Mouse (Mus musculus) heart, postnatal 25 days (tissue): Measurements from ENCODE around the gene Bcl9l. TPM values are rescaled to one million over a fixed set of nuclear protein-coding genes. Genes with fewer than 3 reads are reported as not detected.

ENCODE experiments used
- DNase-seq: peaks from one replicate; pipeline ENCODE4 v3.0.0; 2022; ENCODE audit warnings: low spot score
- intact Hi-C: fragments of 180-260 bp; cut with DNase I; formaldehyde crosslinking; loops from one replicate; pipeline ENCODE4 v1.15.1; 2025
- total RNA-seq, 2 experiments: library from RNA; stranded (reverse); gene quantifications; 2 replicates each; pipeline ENCODE4 v1.2.3; 2021

Bcl9l gene
- total RNA-seq, 2 experiments from 2014 or later, result 44.9 to 57.6 TPM

DNA sequence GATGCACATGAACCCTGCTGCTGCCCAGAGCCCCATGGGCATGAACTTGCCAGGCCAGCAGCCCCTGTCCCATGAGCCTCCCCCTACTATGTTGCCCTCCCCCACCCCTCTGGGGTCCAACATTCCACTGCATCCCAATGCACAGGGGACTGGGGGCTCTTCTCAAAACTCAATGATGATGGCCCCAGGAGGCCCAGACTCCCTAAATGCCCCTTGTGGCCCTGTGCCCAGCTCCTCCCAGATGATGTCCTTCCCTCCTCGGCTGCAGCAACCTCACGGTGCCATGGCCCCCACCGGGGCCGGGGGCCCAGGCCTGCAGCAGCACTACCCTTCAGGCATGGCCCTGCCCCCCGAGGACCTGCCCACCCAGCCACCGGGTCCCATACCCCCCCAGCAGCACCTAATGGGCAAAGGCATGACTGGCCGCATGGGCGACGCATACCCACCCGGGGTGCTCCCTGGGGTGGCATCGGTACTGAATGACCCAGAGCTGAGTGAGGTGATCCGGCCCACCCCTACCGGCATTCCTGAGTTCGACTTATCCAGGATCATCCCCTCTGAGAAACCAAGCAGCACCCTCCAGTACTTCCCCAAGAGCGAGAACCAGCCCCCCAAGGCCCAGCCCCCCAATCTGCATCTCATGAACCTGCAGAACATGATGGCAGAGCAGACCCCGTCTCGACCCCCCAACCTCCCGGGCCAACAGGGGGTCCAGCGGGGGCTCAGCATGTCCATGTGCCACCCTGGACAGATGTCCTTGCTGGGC lies 26.3 kb downstream of the Bcl9l start:
- intact Hi-C loops, result no loop called here
- DNase-seq, result no peak

DNA sequence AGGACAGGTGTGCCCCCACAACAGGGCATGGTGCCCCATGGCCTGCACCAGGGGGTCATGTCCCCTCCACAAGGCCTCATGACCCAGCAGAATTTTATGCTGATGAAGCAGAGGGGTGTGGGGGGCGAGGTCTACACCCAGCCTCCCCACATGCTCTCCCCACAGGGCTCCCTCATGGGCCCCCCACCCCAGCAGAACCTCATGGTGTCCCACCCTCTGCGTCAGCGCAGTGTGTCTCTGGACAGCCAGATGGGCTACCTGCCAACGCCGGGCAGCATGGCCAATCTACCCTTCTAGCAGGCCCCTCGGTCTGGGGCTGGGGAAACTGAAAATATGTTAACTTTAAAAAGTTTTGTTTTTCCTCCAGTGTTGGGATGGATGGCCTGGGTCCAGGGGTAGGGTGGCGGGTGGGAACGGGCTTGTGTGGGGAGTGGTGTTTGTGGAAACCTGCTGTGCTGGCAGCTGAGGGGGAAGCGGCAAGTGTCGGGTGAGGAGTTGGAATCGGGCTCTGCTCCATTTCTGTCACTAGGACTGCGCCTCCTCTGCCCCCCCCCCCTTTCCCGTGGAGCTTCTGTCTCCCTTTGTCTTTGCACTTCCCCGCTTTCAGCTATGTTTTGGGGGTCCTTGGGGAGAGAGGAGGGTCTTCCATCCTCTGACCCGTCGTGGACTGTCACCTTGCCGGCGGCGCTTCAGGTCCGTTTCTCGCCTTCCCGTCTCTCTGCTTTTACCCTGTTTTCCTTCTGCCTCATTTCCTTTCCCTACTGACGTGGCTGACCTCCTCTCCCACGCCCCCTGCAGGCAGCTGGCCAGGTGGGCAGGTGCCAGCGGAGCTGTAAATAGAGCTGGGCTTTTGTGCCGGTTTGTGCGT lies 27.1 kb downstream of the Bcl9l start:
- intact Hi-C loops, result loop anchor here (5.0 kb wide), 2 partner anchors 32 to 98 kb away; no protein-coding TSS in a partner anchor

DNA sequence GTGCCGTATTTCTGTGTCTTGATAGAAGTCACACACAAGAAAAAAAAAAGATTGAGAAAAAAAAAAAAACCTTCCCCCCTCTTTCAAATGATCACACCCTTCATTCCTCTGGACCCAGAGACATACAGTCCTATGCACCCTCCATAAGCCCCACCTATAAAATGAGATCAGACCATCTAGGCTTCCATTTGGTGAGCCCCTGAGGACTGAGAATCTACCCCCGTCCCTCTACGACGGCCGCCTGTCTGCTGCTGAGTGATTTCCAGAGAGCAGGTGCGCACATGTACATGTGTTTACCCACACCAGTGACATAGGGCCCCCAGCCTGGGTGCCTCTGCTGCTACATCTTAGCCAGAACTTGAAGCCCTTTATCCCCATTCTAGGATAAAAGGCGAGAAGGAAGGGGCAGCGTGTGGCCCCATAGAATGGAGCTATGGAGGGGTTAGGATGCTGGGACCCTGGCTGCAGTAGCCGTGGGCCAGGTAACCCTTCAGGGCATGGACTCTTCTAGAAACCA lies 27.8 kb downstream of the Bcl9l start:
- intact Hi-C loops, result loop anchor here (5.0 kb wide), 2 partner anchors 33 to 97 kb away; no protein-coding TSS in a partner anchor
- DNase-seq, result no peak

More for the DNA sequence above, 27.1 kb downstream of the Bcl9l start:
- peak; percentile 86 for DNase-seq

DNA sequence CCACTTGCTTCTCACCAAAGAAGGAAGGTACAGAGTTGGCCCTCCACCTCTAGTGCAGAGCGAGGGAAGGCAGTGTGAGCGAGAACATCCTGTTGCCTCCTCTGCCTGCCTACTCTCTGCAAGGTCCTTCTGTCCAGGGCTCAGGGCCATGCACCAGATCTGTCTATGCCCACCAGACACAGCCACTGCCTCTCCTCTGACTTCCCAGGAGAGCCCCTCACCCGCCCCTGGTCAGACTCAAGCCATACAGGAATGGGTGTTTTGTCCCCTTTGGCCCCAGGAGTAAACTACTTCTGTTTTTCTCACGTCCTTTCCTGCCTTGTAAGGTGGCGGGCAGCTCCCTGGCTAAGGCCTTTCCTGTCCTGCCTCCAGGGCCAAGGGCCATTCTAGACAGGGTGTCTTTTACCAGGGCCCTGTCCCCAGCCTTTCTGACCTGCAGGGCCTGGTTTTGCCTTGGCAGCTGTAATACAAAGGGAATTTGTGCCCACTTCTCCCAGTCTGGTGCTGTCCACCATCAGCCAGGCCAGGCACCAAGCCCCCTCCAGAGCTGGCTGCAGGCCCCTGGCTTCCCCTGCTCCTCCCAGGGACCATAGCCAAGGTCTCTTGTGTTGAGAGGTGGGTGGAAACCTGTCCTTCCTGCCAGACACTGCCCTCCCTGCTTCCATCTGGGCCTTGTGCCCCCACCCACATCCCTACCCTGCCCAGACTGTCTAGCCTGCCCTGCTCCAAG lies 28.4 kb downstream of the Bcl9l start:
- DNase-seq, result peak; percentile 66
- intact Hi-C loops, result loop anchor here (5.0 kb wide), 2 partner anchors 34 to 96 kb away; no protein-coding TSS in a partner anchor

DNA sequence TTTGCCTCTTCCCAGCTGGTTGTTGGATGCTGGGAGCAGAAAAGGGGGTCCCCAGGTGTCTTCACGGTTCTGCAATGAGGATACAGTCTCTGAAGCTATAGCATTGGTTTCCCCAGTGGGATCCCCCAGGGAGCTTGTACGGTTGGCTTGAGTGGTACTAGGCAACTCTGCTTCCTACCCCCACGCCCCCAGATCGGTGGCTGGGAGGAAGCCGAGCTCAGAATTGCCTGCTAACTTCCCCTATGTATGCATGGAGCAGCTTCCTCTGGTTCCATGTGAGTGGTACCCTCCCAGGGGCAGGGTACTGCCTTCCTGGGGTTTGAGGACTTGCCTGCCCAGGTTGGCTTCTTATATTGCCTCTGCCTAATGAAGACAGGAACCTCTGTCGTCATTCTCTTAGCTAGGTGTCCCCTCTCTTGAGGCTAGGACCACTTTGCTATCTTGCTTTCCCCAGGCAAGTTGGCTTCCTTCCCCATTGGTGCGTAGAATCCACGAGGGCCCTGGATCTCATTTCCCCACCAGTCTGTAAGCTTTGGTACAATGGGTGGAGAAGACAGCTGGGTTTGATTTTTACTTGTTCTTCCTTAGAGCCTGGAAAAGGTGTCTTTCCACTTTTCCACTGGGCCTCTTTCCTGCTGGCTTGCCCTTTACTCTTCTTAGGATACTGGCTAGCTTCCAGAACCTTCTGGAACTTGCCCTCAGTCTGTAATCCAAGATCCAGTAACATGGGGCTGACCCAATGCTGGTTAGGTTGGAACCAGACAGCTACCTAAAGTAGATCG lies 29.5 kb downstream of the Bcl9l start:
- intact Hi-C loops, result loop anchor here (5.0 kb wide), 2 partner anchors 35 to 95 kb away; no protein-coding TSS in a partner anchor

DNA sequence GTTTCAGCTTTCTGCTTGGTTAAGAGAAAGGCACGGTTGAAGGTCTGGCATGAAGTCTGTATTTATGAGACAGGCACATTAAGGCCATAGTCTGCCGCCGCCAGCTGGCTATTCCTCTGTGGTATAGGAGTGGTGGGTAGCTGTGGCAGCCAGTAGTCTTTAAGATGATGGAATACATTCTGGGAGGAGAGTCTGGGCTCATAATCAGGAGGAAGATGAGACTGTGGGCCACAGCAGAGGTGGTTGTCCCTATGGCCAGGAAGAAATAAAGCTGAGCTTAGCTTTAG lies 30.0 kb downstream of the Bcl9l start:
- DNase-seq, result no peak
- intact Hi-C loops, result loop anchor here (5.0 kb wide), 2 partner anchors 35 to 95 kb away; no protein-coding TSS in a partner anchor

More for the DNA sequence above, 29.5 kb downstream of the Bcl9l start:
- DNase-seq, result no peak

DNA sequence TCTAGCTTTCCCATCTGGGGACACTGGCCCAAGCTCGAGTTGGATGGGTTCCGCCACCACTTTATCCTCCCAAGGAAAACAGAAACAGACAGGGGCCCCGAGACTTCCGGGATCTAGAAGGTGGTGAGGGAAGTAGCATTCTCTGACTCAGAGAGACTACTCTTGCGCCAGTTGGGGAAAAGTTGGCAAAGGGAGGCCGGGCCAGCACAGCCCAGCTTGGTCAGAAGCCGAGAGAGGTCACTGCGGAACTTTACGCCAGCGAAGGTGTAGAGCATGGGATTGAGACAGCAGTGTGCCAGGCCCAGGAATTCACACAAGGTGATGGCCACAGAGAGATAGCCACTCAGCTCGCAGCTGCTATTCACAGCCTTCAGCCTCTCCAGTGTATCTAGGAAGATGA lies 30.5 kb downstream of the Bcl9l start:
- no peak for DNase-seq
- intact Hi-C loops, result loop anchor here (5.0 kb wide), 2 partner anchors 36 to 94 kb away; no protein-coding TSS in a partner anchor

DNA sequence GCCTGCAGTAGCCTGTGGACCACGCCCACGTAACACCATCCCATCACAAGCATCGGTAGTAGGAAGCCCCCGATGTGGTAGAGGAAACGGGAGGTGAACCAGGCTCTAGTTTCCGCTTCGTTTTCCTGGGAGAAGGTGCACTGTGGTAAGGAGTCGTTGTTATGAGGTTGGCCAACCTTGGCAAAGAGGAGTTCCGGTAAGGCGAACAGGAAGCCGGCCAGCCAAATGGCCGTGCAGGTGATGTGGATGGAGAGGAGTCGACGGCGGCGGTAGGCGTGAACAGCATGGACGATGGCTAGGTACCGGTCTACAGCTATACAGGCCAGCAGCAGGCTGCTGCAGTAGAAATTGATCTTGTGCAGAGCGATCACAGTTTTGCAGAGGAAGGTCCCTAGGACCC lies 31.0 kb downstream of the Bcl9l start:
- no peak for DNase-seq
- intact Hi-C loops, result loop anchor here (5.0 kb wide), 2 partner anchors 36 to 94 kb away; no protein-coding TSS in a partner anchor

DNA sequence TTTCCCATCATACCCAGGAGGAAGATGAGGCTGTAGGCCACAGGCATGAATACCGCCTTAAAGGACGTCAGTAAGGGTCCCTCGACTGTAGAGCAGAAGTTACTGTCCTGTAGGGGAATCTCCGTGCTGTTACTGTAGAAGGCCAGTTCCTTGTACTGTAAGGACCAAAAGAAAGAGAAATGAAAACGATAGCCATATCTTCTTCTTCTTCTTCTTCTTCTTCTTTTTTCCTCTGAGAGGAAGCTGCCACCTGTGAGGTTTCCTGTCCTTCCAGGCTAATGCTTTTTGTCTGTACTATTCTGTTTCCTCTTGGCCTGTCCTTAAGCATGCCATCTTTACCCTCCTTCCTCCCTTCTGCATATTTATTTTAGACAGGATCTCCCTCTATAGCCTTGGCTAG lies 31.5 kb downstream of the Bcl9l start:
- intact Hi-C loops, result loop anchor here (5.0 kb wide), 2 partner anchors 37 to 93 kb away; no protein-coding TSS in a partner anchor
- DNase-seq, result no peak

DNA sequence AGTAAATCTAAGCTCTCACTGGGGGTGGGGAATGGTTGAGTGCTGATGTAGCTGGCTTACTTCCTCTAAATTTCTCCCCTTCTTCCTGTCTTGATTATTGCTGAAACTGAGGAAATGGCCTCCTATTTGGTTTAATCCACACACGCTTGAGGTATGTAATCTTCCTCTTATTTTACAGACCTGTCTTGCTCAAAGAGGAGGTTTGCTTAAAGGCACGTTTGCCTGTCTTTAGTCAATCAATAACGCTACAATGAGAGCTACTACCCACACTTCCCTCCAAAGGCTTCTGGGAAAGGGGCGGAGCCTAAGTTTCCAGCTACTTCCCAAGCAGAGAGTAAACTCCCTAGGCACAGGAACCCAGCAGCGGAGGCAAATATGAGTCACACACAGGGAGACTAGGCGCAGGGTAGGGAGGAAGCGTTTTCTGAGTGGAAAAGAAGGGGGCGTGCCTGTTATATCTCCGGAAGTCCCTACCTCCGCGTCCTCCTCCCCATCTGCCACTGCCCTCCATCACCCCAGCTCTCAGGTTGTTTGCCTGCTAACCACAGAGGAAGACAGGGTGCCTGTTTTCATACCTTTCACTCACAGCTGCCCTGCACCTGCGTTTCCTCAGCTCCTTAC lies 32.6 kb downstream of the Bcl9l start:
- intact Hi-C loops, result no loop called here
- DNase-seq, result no peak

DNA sequence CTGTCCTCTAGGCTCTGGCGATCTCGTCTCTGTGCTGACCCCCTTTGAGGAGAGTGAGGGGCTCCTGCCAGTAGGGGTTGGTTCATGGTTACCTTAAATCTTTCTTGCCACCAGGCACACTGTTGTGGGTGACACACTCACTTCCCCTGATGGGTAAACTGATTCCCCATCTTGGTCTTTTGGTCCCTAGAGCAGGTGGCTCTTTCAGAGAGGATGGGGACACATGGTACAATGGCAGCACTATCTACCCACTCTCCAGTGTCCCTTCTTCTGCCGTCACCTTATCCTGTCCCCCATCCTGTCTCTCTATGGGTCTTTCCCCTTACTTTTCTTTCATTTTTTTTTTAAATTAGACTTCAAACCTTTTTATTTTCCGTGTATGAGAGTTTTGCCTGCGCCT lies 33.3 kb downstream of the Bcl9l start:
- intact Hi-C loops, result no loop called here
- DNase-seq, result no peak

DNA sequence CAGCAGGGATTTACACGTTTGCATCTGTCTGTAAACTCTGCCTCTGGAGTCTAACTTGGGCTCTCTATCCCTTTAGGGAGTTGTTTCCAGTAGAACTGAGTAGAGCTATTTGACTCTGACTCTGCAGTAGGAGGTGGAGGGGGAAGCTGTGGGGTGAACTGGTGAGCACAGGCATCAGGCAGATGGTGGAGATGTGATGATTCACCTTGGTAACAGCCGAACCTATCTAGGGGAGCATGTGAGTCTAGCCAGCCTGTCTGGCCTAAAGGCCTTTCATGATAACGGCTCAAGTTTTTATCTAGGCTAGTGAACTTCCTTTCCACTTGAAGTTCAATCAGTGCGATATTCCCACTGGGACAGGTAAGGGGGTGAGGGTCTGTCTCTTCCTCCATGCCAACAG lies 34.7 kb downstream of the Bcl9l start:
- no peak for DNase-seq
- intact Hi-C loops, result no loop called here

DNA sequence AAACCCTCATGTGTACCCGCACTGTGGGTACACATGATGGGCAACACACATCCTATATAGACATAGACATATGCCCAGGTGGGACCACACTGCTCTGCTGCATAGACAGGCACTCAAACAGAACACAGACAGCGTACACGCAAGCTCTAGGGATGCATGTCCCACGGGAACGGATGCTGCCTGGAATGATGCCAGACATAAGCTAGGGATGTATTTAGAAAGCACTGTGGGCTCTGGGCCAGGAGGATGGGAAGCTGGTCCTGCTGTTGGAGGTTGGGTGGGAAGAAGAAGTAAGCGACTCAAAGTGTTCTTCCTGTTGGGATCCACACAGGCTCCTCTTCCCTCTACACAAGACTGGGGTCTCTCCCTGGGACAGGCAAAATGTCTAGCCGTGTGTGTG lies 35.4 kb downstream of the Bcl9l start:
- no peak for DNase-seq
- intact Hi-C loops, result no loop called here

DNA sequence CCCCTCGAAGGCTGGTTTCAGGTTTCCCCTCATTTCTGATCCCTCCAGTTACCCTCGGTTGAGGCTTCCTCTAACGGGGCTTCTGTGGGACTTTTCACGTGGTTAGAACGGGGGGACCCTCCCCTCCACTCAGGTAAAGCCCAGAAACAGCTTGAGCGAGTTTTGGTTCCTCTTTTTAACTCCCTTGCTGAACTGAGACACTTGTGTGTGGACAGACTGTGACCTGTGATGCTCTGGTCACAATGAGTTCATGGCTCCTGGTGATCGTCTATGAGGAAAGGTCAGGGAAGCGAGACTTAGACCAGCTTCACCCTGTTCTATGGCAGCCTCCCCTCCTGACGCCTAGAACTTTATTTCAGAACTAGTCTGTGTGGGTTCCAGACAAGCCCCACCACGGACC lies 39.3 kb downstream of the Bcl9l start:
- no peak for DNase-seq
- intact Hi-C loops, result no loop called here

DNA sequence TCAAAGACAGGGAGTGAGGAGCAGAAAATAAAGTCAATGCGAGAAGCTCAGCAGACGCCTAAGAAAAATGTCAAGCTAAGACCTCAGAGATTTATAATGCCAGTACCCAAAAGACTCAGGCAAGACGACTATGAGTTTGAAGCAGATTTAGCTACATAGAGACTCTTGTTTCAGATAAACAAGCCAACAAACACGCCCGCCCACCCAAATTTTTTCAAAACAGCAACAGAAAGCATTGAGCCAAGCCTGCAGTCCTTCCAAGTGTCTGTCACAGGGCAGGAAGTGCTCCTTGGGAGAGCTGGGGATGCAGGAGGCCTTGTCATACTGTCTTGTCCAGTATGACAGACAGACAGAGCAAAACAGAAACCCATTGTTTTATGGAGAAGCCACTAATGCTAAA lies 41.1 kb downstream of the Bcl9l start:
- intact Hi-C loops, result no loop called here
- no peak for DNase-seq

DNA sequence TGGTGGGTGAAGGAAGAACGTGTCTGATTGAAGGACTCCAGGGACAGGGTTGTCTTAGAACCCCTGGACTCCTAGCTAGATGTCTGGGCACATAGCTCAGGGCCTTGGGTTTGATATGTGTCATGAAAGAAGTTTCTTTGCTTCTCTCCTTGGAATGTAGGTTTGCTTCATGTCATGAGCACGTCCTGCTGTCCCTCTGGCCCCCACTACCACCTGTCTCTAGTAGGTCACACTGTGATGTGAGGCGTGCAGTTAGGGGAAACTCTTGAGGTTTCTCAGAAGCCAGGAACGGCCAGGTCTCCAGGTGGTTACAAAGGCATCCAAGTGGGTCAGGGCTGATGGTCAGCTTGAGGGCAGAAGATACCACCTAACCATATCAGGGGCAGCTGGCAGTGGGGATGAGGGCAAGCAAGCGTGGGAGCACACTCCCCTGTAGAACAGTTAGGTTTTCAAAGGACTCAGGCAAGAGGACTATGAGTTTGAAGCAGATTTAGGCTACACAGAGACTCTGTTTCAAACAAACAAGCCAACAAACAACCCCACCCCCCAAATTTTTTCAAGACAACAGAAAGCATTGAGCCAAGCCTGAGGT lies 41.7 kb downstream of the Bcl9l start:
- no peak for DNase-seq
- intact Hi-C loops, result no loop called here

DNA sequence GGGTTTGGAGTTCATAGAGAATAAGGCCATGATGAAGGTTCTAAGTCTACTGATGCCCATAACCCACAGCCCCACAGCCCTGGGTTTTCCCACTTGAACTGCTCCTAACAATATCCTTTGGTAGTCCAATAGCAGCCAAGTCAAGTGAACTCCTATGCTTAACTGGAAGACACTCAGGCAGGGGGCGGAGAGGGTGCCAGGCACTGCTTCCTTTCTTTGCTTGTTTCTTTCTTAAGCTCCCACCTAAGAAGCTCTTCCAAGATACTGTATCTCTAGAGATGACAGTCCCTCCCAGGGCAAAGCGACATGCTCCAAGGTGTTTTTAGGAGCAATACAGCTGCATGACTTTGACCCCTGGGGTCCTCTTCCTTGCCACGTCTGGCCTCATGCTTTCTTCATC lies 42.4 kb downstream of the Bcl9l start:
- no peak for DNase-seq
- intact Hi-C loops, result no loop called here

DNA sequence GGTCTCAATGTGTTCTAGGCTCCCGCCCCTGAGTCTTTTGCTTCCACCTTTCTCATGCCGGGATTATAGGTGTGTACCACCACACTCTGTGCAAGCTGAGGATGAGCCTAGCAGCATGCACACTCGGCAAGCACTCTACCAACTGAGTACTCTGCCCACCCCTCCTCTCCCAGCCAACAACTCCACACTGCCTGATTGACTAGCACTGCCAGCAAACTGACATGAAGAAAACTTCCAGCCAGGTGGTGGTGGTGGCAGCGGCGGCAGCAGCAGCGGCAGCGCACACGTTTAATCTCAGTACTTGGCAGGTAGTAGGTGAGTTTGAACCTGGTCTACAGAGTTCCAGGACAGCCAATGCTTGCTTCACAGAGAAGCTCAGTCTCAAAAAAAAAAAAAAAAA lies 43.0 kb downstream of the Bcl9l start:
- intact Hi-C loops, result no loop called here
- no peak for DNase-seq
